Mouse (Mus musculus) ZHBTc4 (cell line): ENCODE data around the gene Ube2d1.

Experiments
- DNase-seq: peaks from one replicate; pipeline ENCODE4 v3.0.0-alpha.2; 2011; ENCODE audit warnings: low read depth, low spot score

Ube2d1 gene

GRCm38 (mm10) chr10:71225894-71226293, 59.2 kb downstream of the Ube2d1 start:
- DNase-seq: peak; percentile 84

DNA sequence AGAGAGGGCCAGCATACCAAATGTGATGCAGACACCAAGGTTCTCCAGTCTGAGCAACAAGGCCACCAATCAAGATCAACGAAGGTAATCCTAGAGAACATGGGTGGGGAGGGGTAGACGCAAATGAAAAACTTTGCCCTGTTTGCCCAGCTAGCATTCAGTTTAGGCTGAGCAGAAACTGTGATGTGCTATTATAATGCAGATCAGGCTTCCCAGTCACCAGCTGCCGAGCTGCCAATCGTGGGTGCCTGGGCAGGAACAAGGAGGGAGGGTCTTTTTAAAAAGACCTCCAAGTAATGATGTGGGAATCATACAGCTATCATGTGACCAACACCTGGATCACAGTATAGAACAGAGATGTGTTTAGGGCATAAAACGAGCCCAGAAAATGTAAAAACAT, 62.0 kb downstream of the Ube2d1 start:
- peak; percentile 10 for DNase-seq

- DNase-seq: peak; percentile 25
These were observed 62.4 kb downstream of the Ube2d1 start for GRCm38 (mm10) chr10:71222639-71223038.

GRCm38 (mm10) chr10:71218228-71218892, 66.7 kb downstream of the Ube2d1 start:
- DNase-seq: peak; percentile 89

GRCm38 (mm10) chr10:71215996-71216395, 69.1 kb downstream of the Ube2d1 start:
- peak; percentile 72 for DNase-seq
